Mouse (Mus musculus): ENCODE results near the gene Pelo. TPM values are rescaled to one million over a fixed set of nuclear protein-coding genes. Genes with fewer than 3 reads are reported as not detected.

Gene Pelo
- total RNA-seq (2023) = 10.3 TPM

GRCm38 (mm10) chr13:115090069-115090976 lies at the start of gene Pelo:
TSS of gene Pelo (minus strand) at chr13:115090186.

GRCm38 (mm10) chr13:115101355-115102191 lies 11.6 kb upstream of the Pelo start, which contains the start of the genes Gm49395 and Itga1:
TSS of gene Gm49395 (minus strand) at chr13:115101921.
TSS of gene Itga1 (minus strand) at chr13:115101964.

Other genes starting within 250 kb of the Pelo start
- gene Itga2, start 158.1 kb downstream of the Pelo start, total RNA-seq (2023) = 1.2 TPM
- not detected for gene Gm49395, start 11.7 kb upstream of the Pelo start, total RNA-seq (2023)
- 0.35 TPM for gene Itga1, start 11.8 kb upstream of the Pelo start, total RNA-seq (2023)